Mouse (Mus musculus): Measurements from ENCODE around the gene Flt1. TPM values are rescaled to one million over a fixed set of nuclear protein-coding genes. Genes with fewer than 3 reads are reported as not detected.

Flt1 gene
- 1.8 and 2.5 TPM in 2 replicates for polyA plus RNA-seq (2012; rRNA removed)

GRCm38 (mm10) chr5:147725831-147726700 is at the start of gene Flt1:
Gene Flt1, minus strand, starts transcription at chr5:147726011.

Other genes starting within 250 kb of the Flt1 start
- 90.8 and 101 TPM in 2 replicates for gene Pomp, start 134.4 kb upstream of the Flt1 start, polyA plus RNA-seq (2012; rRNA removed)
- gene Slc46a3, start 168.8 kb upstream of the Flt1 start, polyA plus RNA-seq (2012; rRNA removed) = 14.6 and 15.3 TPM in 2 replicates
- 0.70 and 0.93 TPM in 2 replicates for gene Mtus2, start 231.3 kb upstream of the Flt1 start, polyA plus RNA-seq (2012; rRNA removed)

Data from liver, embryonic 18 days (tissue).